Mouse (Mus musculus) kidney, adult 18-20 months (tissue): ENCODE results near the gene Arl8a.
A peak's percentile ranks its signal among the peaks of the same experiment; 100 is the strongest.

Source experiments
- DNase-seq: peaks from one replicate; pipeline ENCODE4 v3.0.0; 2021

Arl8a gene

DNA sequence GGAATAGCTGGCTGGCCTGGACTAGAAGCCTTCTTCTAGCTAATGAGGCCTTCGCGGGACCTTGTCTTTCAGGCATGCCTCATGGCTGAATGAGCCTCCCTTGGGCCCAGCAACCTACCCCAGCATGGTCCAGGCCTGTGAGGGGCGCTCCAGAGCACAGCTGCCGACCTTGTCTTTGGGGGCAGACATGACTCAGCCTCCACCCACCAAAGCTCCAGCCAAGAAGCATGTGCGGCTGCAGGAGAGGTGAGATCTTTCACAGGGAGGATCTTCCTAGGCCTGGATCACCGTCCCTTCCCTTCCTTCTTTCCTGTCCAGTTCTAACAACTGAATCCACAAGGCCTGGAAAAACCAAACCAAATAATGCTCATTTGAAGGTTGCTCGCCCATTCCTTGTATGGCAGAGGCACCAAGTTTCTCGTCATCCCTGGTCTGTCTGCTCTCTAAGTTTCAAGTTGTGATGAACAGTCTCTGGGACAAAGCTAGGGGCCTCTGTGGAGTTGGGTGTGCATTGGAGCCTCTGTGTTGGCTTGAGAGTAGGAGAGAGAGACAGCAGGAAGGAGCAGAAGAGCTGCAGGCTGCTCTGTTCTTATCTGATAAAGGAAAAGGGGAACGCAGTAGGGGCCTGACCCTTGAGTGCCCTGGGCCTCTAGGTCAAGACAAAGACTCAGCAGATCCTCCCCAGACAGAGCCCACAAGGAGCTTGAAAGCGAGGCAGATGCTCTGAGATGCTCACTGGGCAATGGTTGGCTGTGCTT, 12.8 kb upstream of the Arl8a start:
- DNase-seq: no peak

DNA sequence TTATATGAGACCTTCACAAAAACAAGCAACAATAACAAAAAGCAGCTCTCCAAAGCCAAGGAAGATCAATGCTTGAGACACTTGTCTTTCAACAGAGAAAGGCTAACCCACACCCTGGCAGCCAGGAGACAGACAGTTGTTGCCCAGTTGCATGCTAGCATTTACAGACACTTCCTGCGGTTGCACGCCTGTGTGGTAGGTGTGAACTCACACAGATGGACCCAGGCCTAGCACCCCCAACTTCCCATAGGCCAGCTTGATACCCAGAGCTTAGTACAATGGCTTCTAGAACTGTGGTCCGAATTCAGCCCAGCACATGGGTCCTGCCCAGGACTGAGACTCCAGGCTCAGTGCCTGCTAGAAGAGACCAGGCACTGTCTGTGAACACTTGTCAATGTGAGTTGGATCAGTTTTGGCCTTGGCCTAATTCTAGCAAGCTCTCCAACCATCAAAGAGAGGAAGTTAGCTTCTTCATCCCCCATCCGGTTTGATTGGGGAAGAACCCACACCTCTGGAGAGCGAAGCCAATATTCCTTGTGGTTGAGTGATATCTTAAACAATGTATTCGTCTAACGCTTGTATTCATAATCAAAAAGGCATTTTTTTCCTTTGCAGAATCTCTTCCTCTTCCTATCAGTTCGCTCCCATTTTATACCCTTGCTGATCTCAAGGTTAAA, 11.4 kb upstream of the Arl8a start:
- no peak for DNase-seq

DNA sequence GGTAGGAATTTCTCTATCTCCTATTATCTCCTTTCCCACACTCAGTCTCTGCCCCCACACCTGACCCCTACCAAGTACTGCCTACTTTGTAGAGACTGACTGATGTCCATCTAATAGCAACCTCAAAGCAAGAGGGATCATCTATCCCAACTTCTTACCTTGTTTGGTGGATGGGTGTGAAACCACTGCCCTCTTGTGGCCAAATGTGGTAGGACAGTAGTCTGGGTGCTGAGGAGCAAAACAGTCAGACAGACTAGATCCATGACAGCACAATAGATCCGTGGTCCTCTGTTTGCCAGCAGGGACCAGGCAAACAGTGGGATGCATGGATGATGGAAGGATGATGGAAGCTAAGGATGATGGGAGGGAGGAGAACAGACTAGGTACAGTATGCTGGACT, 10.1 kb upstream of the Arl8a start:
- peak; percentile 73 for DNase-seq

- DNase-seq: no peak
Measured at GRCm38 (mm10) chr1:135139906-135140305, 6.7 kb upstream of the Arl8a start.

- DNase-seq: no peak
Measured at GRCm38 (mm10) chr1:135142452-135142851, 4.2 kb upstream of the Arl8a start.

DNA sequence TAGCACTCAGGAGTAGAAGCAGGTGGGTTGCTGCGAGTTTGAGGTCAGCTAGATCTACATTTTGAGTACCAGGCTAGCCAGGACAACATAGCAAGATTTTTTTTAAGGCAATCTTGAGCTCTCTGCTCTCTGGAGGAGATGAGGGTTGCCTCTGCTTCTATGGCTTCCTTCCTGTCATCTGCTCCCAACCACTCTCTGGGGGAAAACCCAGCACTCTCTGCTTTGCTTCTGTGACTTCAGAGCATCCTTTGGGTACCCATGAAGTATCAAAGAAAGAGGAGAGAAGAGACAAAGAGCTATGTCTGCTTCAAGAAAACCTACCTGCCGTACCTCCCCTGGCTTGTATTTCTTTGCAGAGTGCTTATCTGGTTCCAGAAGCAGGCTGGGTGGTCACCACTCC, 2.7 kb upstream of the Arl8a start:
- DNase-seq: no peak

DNA sequence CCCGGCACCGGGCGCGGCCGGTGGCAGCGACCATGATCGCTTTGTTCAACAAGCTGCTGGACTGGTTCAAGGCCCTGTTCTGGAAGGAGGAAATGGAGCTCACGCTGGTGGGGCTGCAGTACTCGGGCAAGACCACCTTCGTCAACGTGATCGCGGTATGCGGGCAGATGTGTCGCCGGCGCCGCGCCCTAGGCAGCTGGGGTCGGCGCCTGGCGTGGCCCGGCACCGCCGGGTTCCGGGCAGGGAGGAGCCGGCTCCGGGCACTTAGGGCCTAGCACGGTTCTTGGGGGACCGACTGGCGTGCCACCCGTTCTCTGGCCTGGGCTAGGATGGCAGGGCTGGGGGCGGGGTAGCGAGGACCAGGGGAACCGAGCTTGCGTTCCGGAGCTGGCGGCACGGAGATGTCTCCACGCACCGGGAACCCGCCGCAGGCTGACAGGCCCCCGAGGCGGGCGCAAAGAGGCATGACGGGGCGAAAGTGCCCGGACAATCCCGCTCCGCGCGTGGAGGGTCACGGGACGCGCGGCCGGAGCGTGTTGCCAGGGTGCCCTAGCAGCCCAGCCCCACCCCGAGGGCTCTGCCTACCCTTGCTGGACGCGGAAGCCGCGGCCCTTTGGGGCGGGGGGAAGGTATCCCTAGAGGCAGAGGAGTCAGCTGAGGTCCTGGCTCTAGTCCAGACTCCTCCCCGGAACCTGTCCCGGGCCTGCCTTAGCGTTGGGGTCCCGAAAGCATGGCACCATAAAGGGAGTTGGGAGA, 500 bp downstream of the Arl8a start:
- peak; percentile 90 for DNase-seq

DNA sequence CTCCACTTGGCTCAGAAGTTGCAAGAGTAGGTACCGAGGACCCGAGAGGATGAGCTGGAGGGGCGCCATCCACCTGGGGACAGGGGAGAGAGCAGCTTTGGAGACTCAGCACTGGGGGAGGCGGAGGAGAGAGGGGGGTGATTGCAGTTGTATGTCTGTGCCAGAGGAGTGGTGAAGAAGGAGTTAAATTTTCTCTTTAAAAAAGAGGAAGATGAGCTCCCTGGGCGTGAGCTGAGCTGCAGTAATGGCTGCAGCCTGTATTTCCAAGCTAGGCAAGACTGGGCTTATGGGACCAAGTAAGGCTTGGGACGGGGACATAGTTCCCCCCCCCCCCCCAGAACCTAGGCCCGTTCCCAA, 1.1 kb downstream of the Arl8a start:
- no peak for DNase-seq

GRCm38 (mm10) chr1:135148476-135148875, 1.9 kb downstream of the Arl8a start:
- no peak for DNase-seq

GRCm38 (mm10) chr1:135148996-135149395, 2.4 kb downstream of the Arl8a start:
- DNase-seq: no peak

- DNase-seq: no peak
Measured at GRCm38 (mm10) chr1:135154011-135154410, 7.4 kb downstream of the Arl8a start.

- DNase-seq: peak; percentile 83
Measured at GRCm38 (mm10) chr1:135154411-135154959, 7.9 kb downstream of the Arl8a start.

DNA sequence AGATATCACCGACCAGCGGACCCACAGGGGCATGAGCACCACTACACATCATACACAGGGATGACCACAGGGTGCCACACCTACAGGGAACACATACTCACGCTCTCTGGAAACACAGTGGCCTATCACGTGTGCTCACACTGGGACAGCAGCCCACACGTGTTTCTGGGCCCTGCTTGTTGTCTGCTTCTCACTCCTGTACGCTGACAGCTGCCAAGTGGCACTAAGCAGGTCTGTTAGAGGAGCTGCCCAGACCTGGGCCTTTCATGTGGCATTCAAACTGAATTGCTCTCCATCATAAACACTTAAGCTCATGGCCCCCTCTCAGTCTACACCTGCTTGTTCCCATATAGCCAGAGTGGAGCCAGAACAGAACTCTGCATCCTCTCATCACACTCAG, 9.7 kb downstream of the Arl8a start:
- no peak for DNase-seq

DNA sequence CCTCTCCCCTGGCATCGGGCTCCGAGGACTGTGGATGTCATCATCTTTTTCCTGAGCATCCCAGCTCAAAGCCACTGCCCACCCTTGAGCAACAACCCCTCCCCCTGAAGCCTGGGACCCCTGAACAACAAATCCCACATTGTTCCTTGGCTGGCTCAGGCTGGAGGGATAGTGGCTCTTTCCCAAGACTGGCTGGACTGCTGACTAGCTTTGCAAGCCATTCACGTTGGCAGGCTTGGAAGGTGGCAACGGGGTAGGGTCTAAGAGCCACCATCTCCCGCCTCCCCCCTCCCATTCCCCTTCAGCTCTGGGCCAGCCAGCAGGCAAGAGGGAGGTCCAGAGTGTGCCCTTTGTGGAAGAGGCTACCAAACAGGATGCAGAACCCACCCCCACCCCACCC, 12.0 kb downstream of the Arl8a start:
- no peak for DNase-seq

GRCm38 (mm10) chr1:135159074-135159473, 12.4 kb downstream of the Arl8a start:
- no peak for DNase-seq

DNA sequence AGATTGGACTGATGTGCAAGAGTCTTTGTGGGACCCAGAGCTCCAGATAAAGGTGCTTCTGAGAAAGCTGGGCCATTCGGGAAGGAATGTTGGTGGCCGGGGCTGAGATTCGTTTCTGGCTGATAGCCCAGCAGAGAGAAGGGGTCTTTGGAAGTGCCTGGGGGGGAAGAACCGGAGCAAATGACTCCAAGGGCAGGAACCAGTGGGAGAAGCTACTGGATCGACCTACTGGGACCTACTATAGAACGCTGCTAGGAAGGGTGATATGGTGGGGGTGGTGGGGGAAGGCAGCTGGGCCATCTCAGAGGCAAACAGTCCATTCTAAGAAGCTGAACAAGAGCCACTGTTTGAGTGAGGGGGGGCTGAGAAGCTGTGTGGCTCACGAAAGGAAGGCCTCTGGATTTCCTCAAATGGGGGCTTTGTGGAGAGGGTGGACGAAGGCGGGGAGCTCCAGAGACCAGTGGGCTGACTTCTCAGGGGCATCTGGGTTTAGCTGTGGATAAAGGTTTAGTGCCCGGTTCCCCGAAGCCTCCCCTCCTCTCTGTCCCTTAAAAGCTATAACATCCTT, 13.0 kb downstream of the Arl8a start:
- DNase-seq: no peak

- DNase-seq: no peak
Measured at GRCm38 (mm10) chr1:135160411-135161050, 13.9 kb downstream of the Arl8a start.

GRCm38 (mm10) chr1:135162720-135163119, 16.1 kb downstream of the Arl8a start:
- DNase-seq: no peak

- no peak for DNase-seq
Measured at GRCm38 (mm10) chr1:135167435-135167834, 20.8 kb downstream of the Arl8a start, which contains the start of gene Gpr37l1. Gene Gpr37l1 (minus strand): TSS chr1:135167681.

GRCm38 (mm10) chr1:135168453-135169200, 22.0 kb downstream of the Arl8a start:
- peak; percentile 76 for DNase-seq

DNA sequence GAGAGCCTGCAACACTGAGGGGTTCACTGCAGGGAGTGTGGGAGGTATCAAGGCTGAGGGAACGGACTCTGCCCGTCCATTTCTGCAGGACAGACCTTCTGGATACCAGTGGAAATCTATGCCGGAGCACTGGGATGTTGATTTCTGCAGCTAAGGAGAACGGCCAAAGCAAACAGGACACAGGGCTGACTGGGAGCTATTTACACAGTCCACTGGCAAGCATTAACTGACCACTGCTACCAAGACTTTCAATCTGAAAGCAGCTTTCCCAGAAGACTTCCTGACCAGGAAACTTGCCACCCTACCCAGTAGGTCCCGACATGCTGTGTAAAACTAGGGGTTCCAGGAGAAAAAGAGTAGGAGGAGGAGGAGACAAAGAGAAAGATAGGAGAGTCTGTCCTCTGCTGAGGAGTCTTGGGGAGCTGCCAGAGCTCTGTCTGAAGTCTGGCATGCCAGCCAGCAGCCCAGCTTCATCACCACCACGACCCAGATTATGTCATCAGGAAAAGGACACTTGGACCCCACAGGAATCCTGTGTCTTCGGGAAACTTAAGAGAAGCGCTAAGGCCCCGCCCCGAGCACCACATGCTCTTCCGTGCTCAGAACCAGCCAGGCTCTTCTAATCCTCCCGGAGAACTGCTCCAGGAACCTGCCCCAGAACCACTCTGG, 23.1 kb downstream of the Arl8a start:
- peak; percentile 65 for DNase-seq
